10 mouse cellular contexts compared by ENCODE assay signal in the genomic region with DNA sequence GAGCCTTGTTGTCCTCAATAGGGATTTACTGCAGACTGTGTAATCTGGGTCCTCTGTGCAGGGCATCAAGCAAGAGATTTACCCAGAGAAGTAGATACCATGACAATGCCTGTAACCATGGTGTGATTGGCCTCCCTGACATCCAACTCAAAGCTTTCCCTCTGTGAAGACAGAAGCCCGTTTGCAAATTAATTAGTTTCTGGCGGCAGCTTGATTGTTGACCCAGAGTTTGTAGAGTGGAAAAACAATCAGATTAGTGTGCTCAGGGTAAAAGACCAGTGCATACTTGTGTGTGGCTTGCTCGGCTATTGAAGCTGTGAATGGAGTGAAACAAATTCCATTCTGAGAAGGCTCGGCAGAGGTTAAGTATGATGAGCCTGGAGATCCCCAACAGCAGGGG.
DNase-seq lines count a peak whose midpoint lies in the region; ATAC-seq lines count a peak whose summit lies in the region.
"Had no signal": no experiment of that assay in that cellular context is flagged by ENCODE, and none has a peak within 500 bp of the region (broad histone marks: within the 10 kb centered on the region; RNA-seq: fewer than 3 reads in every experiment).

No protein-coding gene starts in this region.

- no peaks in the 10 kb centered on the region for H3K9me3 ChIP-seq in forebrain, embryonic 16.5 days (ENCODE audit: control insufficient read depth, low read length)
- H3K9me3 ChIP-seq in midbrain, embryonic 14.5 days (ENCODE audit: control insufficient read depth, low read length), result no peaks in the 10 kb centered on the region
- H3K9me3 ChIP-seq: limb, embryonic 13.5 days had no signal

- 3% methylated on average over 4 of the region's 4 CpGs for WGBS in forebrain, embryonic 16.5 days
- 1% methylated on average over 4 of the region's 4 CpGs for WGBS in midbrain, embryonic 14.5 days

- H3K4me2 ChIP-seq in forebrain, embryonic 16.5 days (ENCODE audit: low read length), result no peak overlapping the region
- no peak overlapping the region for H3K4me2 ChIP-seq in midbrain, embryonic 14.5 days (ENCODE audit: low read length)
- H3K4me2 ChIP-seq: limb, embryonic 13.5 days had no signal

- peak; percentile 1 for DNase-seq in cerebellum, adult 8-10 months
- no peak for DNase-seq in cerebellum, adult 18-20 months
- peak; percentile 37 for DNase-seq in brain, adult 2 months (ENCODE audit: low read depth, low spot score)
- peak; percentile 69 for DNase-seq in midbrain, embryonic 14.5 days
- DNase-seq in lung, postnatal 25 days (ENCODE audit: low spot score), result no peak
- no peak for DNase-seq in frontal cortex, postnatal 36 days (ENCODE audit: low spot score in 2 of 2)
- DNase-seq: gastrocnemius, postnatal 10 days had no signal

- H3K4me3 ChIP-seq in forebrain, embryonic 16.5 days (replicated peaks; ENCODE audit: low read length), result no peak overlapping the region
- H3K4me3 ChIP-seq in midbrain, embryonic 14.5 days (replicated peaks; ENCODE audit: low read depth, low read length), result no peak overlapping the region
- H3K4me3 ChIP-seq: limb, embryonic 13.5 days had no signal

- no peaks in the 10 kb centered on the region for H3K36me3 ChIP-seq in forebrain, embryonic 16.5 days (ENCODE audit: control insufficient read depth, insufficient read depth)
- no peaks in the 10 kb centered on the region for H3K36me3 ChIP-seq in midbrain, embryonic 14.5 days (ENCODE audit: control insufficient read depth, insufficient read depth, low read length)
- H3K36me3 ChIP-seq: limb, embryonic 13.5 days had no signal

- no peak overlapping the region for H3K27ac ChIP-seq in forebrain, embryonic 16.5 days (ENCODE audit: low read length)
- H3K27ac ChIP-seq in midbrain, embryonic 14.5 days (replicated peaks; ENCODE audit: low read depth, low read length), result no peak overlapping the region
- H3K27ac ChIP-seq: limb, embryonic 13.5 days had no signal

- H3K4me1 ChIP-seq in forebrain, embryonic 16.5 days (replicated peaks; ENCODE audit: control insufficient read depth, insufficient read depth, low read length), result peaks cover 6% of the 10 kb centered on the region
- H3K4me1 ChIP-seq in midbrain, embryonic 14.5 days (ENCODE audit: control insufficient read depth, insufficient read depth, low read length), result peaks cover 4% of the 10 kb centered on the region; the same call in 1 of the 2 replicates

- H3K27me3 ChIP-seq in forebrain, embryonic 16.5 days (replicated peaks; ENCODE audit: control insufficient read depth, insufficient read depth, low read length), result no peaks in the 10 kb centered on the region
- peaks cover 63% of the 10 kb centered on the region for H3K27me3 ChIP-seq in midbrain, embryonic 14.5 days (ENCODE audit: control insufficient read depth, insufficient read depth, low read length)
- H3K27me3 ChIP-seq: limb, embryonic 13.5 days had no signal

- peak; percentile 90 for ATAC-seq in forebrain, embryonic 16.5 days
- ATAC-seq in midbrain, embryonic 14.5 days (ENCODE audit: low FRiP score, low TSS enrichment), result peak; percentile 90
- no peak for ATAC-seq in CD4-positive, CD25-positive, alpha-beta regulatory T cell, adult 4 months

- no peak overlapping the region for H3K9ac ChIP-seq in forebrain, embryonic 16.5 days (replicated peaks; ENCODE audit: low read depth, low read length)
- no peak overlapping the region for H3K9ac ChIP-seq in midbrain, embryonic 14.5 days (replicated peaks; ENCODE audit: low read length)
- H3K9ac ChIP-seq: limb, embryonic 13.5 days had no signal

Comparison
In these comparisons a context has a peak if more than half of its experiments do, and no peak if none do; other contexts are left out.
1. DNase-seq: peak in cerebellum, adult 8-10 months (single experiment), brain, adult 2 months (single experiment) and midbrain, embryonic 14.5 days (single experiment); none in cerebellum, adult 18-20 months (0 of 2), lung, postnatal 25 days (single experiment) and frontal cortex, postnatal 36 days (0 of 2).